ENCODE assay signal across 7 mouse cellular contexts in the genomic region with DNA sequence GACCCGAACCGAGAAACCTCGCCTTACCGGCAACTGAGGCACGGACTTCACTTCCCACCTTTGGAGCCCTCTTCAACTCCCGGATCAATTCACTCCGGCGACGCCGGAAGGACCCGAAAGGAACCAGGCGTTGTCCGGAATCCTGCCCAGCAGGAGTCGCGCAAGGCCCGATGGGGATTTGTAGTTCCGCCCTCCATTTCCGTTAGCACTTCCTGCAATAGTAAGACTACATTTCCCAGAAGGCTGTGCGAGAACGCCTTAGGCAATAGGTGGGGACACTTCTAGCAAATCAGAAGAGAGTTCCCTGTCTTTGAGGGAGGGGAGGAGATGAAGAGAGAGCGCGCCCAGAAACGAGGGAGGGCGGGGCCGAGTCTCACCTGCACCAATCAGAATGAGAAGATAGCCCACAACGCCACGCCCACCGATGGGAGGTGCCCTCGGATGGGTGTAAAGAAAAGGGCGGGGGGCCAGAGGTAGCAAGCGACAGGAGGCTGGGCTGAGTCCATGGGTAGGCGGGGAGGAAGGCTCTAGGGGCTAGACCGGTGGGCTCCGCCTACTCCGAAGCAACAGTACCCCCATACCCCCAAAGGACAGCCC. TPM values are rescaled to one million over a fixed set of nuclear protein-coding genes. Genes with fewer than 3 reads are reported as not detected.
DNase-seq lines count a peak whose midpoint lies in the region; ATAC-seq lines count a peak whose summit lies in the region.

A gene (minus strand): TSS at position 162 of the 597 bp plus-strand sequence.

- peak within 1 kb of the TSS; percentile 59 for H3K4me2 ChIP-seq in embryonic facial prominence, embryonic 11.5 days (ENCODE audit: low read depth, low read length)
- H3K4me2 ChIP-seq in midbrain, embryonic 13.5 days (replicated peaks): peak within 1 kb of the TSS; percentile 73

- no peaks in the 10 kb centered on the region for H3K4me1 ChIP-seq in embryonic facial prominence, embryonic 11.5 days (ENCODE audit: control insufficient read depth, insufficient read depth, low read length)
- peaks cover 6% of the 10 kb centered on the region for H3K4me1 ChIP-seq in limb, embryonic 10.5 days
- peaks cover 15% of the 10 kb centered on the region for H3K4me1 ChIP-seq in midbrain, embryonic 13.5 days (replicated peaks)

- DNase-seq in adrenal gland, postnatal 14 days: peak; percentile 99
- peak; percentile 100 for DNase-seq in embryonic facial prominence, embryonic 11.5 days (ENCODE audit: low spot score)
- DNase-seq in kidney, adult 11 months: peak; percentile 100
- peak; percentile 99 for DNase-seq in limb, embryonic 10.5 days (ENCODE audit: low spot score)
- peak; percentile 99 for DNase-seq in spleen, adult 12 weeks (ENCODE audit: low spot score)

- peak within 1 kb of the TSS; percentile 53 for H3K27ac ChIP-seq in embryonic facial prominence, embryonic 11.5 days (replicated peaks; ENCODE audit: low read depth, low read length)
- peak within 1 kb of the TSS; percentile 89 for H3K27ac ChIP-seq in limb, embryonic 10.5 days
- peak within 1 kb of the TSS; percentile 88 for H3K27ac ChIP-seq in midbrain, embryonic 13.5 days

- peak within 1 kb of the TSS; percentile 83 for H3K4me3 ChIP-seq in embryonic facial prominence, embryonic 11.5 days (ENCODE audit: low read depth, low read length)
- peak within 1 kb of the TSS; percentile 93 for H3K4me3 ChIP-seq in limb, embryonic 10.5 days
- H3K4me3 ChIP-seq in midbrain, embryonic 13.5 days (replicated peaks): peak within 1 kb of the TSS; percentile 95

- no peaks in the 10 kb centered on the region for H3K27me3 ChIP-seq in embryonic facial prominence, embryonic 11.5 days (ENCODE audit: control insufficient read depth, insufficient read depth, low read length)
- H3K27me3 ChIP-seq in limb, embryonic 10.5 days (ENCODE audit: low read depth, poor library complexity, severe bottlenecking): no peaks in the 10 kb centered on the region
- no peaks in the 10 kb centered on the region for H3K27me3 ChIP-seq in midbrain, embryonic 13.5 days

- WGBS in embryonic facial prominence, embryonic 11.5 days: under 1% methylated on average over 35 of the region's 35 CpGs
- under 1% methylated on average over 35 of the region's 35 CpGs for WGBS in limb, embryonic 10.5 days
- WGBS in midbrain, embryonic 13.5 days: under 1% methylated on average over 35 of the region's 35 CpGs

- no peaks in the 10 kb centered on the region for H3K36me3 ChIP-seq in embryonic facial prominence, embryonic 11.5 days (replicated peaks; ENCODE audit: control insufficient read depth, insufficient read depth, low read depth, low read length)
- no peaks in the 10 kb centered on the region for H3K36me3 ChIP-seq in limb, embryonic 10.5 days
- no peaks in the 10 kb centered on the region for H3K36me3 ChIP-seq in midbrain, embryonic 13.5 days

- peak within 1 kb of the TSS; percentile 88 for H3K9ac ChIP-seq in embryonic facial prominence, embryonic 11.5 days (replicated peaks; ENCODE audit: low read length)
- H3K9ac ChIP-seq in midbrain, embryonic 13.5 days (replicated peaks): peak within 1 kb of the TSS; percentile 90

- peak; percentile 99 for ATAC-seq in embryonic facial prominence, embryonic 11.5 days (replicated peaks; ENCODE audit: insufficient number of reproducible peaks, low FRiP score, low TSS enrichment, low read depth)
- peak; percentile 84 for ATAC-seq in granulocyte monocyte progenitor cell, adult 5-6 weeks (replicated peaks; ENCODE audit: poor library complexity, severe bottlenecking)
- ATAC-seq in midbrain, embryonic 13.5 days: peak; percentile 97

- H3K9me3 ChIP-seq in embryonic facial prominence, embryonic 11.5 days (replicated peaks; ENCODE audit: control insufficient read depth, low read length): no peaks in the 10 kb centered on the region
- no peaks in the 10 kb centered on the region for H3K9me3 ChIP-seq in limb, embryonic 10.5 days (replicated peaks)
- no peaks in the 10 kb centered on the region for H3K9me3 ChIP-seq in midbrain, embryonic 13.5 days

RNA-seq across cellular contexts. Expression of the gene that starts here (rescaled TPM):
- total RNA-seq in adrenal gland, postnatal 14 days (2021): 71.8 and 76.3 TPM in 2 replicates
- polyA plus RNA-seq in embryonic facial prominence, embryonic 11.5 days (2014; fragmentation: Nextera tagmentation; extraction: Ambion mirVana): 109 TPM in 2 replicates
- 44.0 and 61.8 TPM in 2 replicates for total RNA-seq in granulocyte monocyte progenitor cell, adult 5-6 weeks (2014; fragmentation: Nextera tagmentation)
- total RNA-seq in granulocyte monocyte progenitor cell, adult 5-6 weeks (2017): 126 and 169 TPM in 2 replicates
- polyA plus RNA-seq in limb, embryonic 10.5 days (2016; fragmentation: Nextera tagmentation; extraction: Ambion mirVana): 73.3 and 80.7 TPM in 2 replicates
- 80.7 and 82.1 TPM in 2 replicates for polyA plus RNA-seq in midbrain, embryonic 13.5 days (2015; fragmentation: Nextera tagmentation; extraction: Ambion mirVana)

Comparison
In these comparisons a context has a peak if more than half of its experiments do, and no peak if none do; other contexts are left out.
1. Peak in every context shown above with its lines: DNase-seq, ATAC-seq, H3K4me3 ChIP-seq and H3K27ac ChIP-seq.